Mouse (Mus musculus) forelimb bud, embryonic 11.5 days (tissue): Measurements from ENCODE around the gene Gm7544.
"Not testable (repeated sequence)": the region's sequence is repeated elsewhere in the genome, so short reads cannot be mapped to it uniquely, and the experiment has no call there.

ENCODE experiments used
- DNase-seq: peaks from one replicate; pipeline ENCODE4 v3.0.0-alpha.2; 2012; ENCODE audit warnings: low read depth, low spot score

The Gm7544 gene

GRCm38 (mm10) chr1:82955913-82956312 lies at the start of gene Gm7544:
Gene Gm7544, minus strand, starts transcription at chr1:82956013.
- DNase-seq, result not testable (repeated sequence)

DNA sequence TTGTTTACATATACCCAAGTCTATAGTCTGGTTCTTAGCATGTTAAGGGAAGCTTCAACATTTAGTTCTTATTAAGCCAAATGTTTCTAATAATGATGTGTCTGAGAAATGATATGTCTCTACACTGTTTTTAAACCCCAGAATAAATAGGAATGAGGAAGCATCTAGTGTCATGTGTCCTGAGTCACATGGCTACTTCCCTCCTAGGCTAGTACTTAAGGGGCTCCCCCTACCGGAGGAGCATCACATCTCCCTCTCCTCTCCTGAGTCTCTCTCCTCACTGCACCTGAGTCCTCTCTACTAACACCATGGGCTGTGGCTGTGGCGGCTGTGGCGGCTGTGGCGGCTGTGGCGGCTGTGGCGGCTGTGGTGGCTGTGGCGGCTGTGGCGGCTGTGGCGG lies 44.5 kb upstream of the Gm7544 start, which contains the start of gene Gm47959:
TSS of gene Gm47959 (plus strand) at position 243 of the 400 bp plus-strand sequence.
- not testable (repeated sequence) for DNase-seq

DNA sequence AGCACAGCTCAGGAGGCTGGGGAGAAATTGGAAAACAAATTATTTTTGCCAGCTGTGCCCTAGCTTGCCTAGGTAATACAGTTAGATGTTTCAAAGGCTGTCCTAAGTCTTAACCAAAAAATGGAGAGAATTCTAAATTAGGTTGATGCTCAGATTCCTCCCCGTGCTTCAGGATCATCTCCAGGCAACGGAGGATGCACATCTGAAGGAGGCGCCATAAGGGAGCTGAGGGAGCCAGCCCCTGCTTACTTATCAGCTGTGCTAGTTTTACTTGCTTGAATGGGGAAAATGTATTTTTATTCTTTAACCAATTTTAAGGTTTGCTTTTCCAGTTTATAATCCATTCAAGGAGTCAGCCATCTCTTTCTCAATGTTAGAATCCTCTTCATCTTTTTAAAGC lies 38.1 kb upstream of the Gm7544 start:
- no peak for DNase-seq

GRCm38 (mm10) chr1:82992093-82992492 lies 36.3 kb upstream of the Gm7544 start:
- no peak for DNase-seq

- no peak for DNase-seq
These were observed 35.8 kb upstream of the Gm7544 start for GRCm38 (mm10) chr1:82991596-82991995.

DNA sequence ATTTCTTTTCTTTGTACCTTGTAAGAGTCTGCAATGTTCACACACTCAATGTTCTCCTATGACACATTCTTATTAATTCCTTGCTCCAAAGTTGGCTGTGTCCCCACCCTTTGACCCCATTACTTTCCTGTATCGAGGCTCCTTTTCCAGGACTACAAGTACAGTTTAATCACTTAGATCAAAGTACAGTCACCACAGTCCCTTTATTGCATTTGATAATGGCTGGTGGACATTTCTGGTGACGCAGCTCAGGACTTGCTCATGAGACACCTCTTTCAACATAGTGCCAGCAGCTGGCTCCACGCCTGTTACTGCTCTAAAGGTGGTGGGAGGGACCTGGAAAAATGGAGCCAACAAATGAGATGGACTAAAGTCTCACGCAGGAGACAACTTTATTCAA lies 35.2 kb upstream of the Gm7544 start:
- DNase-seq, result no peak

DNA sequence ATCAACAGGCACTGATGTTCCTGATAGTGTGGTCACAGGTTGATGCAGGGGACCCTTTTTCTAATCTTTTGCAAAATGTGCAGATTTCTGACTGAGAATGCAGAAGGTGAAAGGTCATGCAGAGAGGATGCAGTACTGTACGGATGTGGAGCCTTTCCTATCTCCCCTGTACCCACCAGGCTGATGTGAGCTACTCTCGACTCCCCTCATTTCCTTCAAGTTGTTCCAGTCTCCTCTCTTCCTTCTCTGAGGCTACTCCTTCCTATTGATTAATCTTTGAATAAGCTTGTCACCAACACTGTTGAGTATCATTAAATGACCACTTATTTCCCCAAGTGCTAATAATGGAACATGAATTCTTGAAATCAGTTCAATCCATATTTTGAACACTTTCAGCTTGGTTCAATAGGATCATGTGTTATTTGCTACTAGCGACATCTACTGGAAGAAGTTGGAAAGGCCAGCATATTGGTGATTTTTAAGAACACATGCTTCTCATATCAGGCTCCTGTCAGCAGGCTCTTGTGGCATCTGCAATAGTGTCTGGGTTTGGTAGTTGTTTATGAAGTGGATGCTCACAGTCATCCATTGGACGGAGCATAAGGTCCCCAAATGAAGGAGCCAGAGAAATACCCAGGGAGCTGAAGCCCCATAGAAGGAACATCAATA lies 31.9 kb upstream of the Gm7544 start:
- DNase-seq, result peak; percentile 69

DNA sequence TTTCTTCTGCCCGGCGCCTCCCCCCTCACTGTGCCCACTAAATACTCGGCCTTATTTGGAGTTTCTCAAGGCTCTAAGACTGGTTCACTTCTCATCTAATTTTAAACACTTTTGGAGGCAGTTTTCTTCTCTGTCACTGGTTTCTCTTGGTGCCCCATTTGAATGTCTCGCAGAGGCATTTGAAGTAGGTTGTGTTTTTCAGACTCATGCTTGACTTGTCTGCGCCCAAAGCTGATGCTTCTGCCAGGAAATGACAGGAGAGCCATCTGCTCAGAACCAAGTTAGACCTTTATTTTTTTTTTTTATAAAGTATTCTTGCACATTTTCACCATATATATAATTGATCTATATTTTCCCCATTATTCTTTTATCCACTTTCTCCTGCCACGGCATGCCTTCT lies 30.9 kb upstream of the Gm7544 start:
- DNase-seq, result no peak

GRCm38 (mm10) chr1:82977840-82978239 lies 22.0 kb upstream of the Gm7544 start:
- DNase-seq, result no peak

- no peak for DNase-seq
These were observed 19.9 kb upstream of the Gm7544 start for GRCm38 (mm10) chr1:82975750-82976149.

DNA sequence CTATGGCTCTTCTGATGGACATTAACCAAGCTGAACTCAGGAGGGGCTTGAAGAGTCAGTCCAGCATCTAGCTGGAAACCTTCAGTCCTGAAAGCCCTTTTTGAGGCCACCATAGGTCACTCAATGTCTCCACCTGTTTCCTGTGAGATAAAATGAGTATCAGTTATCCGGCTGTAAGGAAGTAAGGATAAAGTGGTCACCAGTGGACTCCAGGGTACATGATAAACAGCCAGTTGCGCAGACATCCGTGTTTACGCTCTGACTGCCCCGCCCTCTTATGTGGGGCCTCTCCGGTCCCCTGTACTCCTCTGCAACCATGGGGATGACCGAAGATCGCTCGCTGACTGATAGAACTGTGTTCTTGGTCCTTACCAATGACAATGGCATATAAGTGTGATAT lies 18.5 kb upstream of the Gm7544 start:
- no peak for DNase-seq

DNA sequence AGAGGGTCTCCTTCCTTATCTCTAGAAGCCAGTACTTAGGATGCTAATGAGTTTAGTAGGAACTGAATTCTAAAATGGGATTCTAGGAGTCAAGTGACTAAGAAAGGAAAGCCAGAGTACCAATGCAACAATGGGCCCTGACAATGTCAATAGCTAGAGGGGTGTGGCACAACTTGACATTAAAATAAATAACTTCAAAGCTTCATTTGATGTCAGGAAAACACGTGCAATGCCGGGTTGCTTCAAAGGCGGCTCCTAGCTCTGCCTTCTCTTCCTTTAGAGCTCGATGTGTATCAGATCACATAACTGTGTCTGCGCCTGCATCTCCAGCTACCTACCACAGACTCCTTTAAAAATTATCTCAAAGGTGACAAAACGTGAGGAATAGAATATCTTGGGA lies 18.1 kb upstream of the Gm7544 start:
- no peak for DNase-seq

GRCm38 (mm10) chr1:82973244-82973643 lies 17.4 kb upstream of the Gm7544 start:
- no peak for DNase-seq

GRCm38 (mm10) chr1:82972046-82972445 lies 16.2 kb upstream of the Gm7544 start:
- no peak for DNase-seq

DNA sequence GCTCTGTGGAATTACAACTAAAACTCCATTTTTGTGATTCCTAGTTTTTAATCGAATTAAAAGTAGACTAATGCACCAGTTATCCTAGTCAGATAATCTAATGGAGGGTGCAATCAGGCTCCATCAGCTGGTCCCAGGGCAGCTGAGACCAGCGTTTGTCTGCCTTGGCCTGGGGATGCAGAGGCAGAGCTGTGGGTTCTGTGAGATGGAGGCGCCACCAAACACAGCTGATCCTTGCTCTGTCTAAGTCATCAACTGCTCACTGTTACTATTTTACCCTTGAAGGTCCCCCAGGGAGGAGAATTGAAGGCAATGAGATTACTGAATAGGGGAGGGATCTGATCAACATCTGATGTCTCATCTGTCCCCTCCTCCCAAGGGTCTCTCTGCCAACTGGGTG lies 10.6 kb upstream of the Gm7544 start:
- no peak for DNase-seq

- no peak for DNase-seq
These were observed 4.1 kb upstream of the Gm7544 start, which contains the start of gene Gm47955 for GRCm38 (mm10) chr1:82959870-82960385. Gene Gm47955, plus strand, starts transcription at chr1:82960286.

DNA sequence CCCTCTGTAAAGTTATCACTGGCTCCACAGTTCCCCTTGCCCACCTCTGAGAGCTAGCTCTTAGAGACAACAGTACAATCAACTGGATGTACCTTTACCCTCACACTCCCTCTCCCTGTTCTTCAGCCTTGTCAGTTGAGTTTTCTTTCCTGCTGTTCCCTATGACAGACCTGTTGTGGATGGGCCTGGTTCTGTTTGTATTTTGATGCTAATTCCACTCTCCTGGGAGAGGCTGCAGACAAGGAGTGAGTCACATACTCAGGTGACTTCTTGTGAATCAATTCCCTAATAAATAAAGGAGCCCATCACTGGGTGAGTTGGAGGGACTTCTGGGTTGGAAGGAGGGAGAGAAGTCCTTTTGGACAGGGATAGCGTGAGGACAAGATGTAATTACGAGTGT lies 7.2 kb downstream of the Gm7544 start:
- DNase-seq, result no peak

- not testable (repeated sequence) for DNase-seq
These were observed 9.8 kb downstream of the Gm7544 start for GRCm38 (mm10) chr1:82946029-82946428.

DNA sequence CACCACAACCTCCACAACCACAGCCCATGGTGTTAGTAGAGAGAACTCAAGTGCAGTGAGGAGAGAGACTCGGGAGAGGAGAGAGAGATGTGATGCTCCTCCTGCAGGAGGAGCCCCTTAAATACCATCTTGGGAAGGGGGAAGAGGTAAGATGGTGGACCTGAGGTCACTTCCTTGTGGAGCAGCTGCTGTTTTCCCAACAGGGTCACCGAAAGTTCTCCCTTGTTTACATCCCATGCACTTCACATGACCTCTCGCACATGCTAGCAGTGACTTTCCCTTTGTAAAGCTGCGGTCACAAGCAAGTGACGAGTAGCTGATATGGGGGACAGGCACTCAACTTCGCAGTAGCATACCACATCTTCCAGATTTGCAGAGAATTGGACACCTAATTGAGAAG lies 12.5 kb downstream of the Gm7544 start, which contains the start of gene A030003K21Rik:
TSS of gene A030003K21Rik (minus strand) at position 94 of the 400 bp plus-strand sequence.
- not testable (repeated sequence) for DNase-seq

GRCm38 (mm10) chr1:82942505-82942904 lies 13.3 kb downstream of the Gm7544 start:
- DNase-seq, result not testable (repeated sequence)

- no peak for DNase-seq
These were observed 17.1 kb downstream of the Gm7544 start for GRCm38 (mm10) chr1:82938666-82939065.

- not testable (repeated sequence) for DNase-seq
These were observed 24.5 kb downstream of the Gm7544 start, which contains the start of gene Gm6217 for GRCm38 (mm10) chr1:82931326-82931725. Gene Gm6217, minus strand, starts transcription at chr1:82931399.

DNA sequence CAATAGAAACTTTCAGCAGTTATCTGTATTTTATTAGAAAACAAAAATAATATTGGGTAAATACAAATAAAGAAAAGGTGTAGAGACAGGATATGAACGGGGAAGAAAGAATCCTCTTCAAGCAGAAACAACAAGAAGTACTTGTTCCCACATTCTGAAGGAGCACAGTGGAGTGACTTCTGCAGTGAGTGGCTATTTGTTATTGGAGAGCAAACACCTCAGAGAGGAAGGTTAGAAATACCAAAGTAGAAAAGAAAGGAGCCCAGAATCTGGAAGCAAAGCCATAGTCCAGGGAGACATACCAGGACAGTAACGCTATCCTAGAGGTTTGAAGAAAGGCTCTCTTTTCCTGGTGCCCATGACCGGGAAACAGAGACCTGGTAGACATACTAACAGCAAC lies 25.3 kb downstream of the Gm7544 start:
- not testable (repeated sequence) for DNase-seq
